Mouse (Mus musculus) monocyte, adult 5-6 weeks (primary cell): ENCODE results near the gene Col4a4. TPM values are rescaled to one million over a fixed set of nuclear protein-coding genes. Genes with fewer than 3 reads are reported as not detected.

Source experiments
- ATAC-seq: fragments of 153-309, 156-312 bp; replicated peaks from 2 replicates; pipeline ENCODE4 v1.8.0; 2017; ENCODE audit warnings: mild to moderate bottlenecking; ENCODE audit not compliant: low TSS enrichment, insufficient number of reproducible peaks, severe bottlenecking, poor library complexity, low FRiP score
- total RNA-seq: library from RNA; stranded (forward); fragments of 200-1000, 200-491, 200-594 nt; gene quantifications from 3 replicates; pipeline ENCODE4 v1.2.3, GENCODE M21; 2017

The Col4a4 gene
- total RNA-seq, 1 experiment from 2014 or later, result not detected

GRCm38 (mm10) chr1:82443517-82443916, 143.1 kb downstream of the Col4a4 start:
- no peak for ATAC-seq

GRCm38 (mm10) chr1:82440123-82440522, 146.5 kb downstream of the Col4a4 start:
- ATAC-seq, result no peak

DNA sequence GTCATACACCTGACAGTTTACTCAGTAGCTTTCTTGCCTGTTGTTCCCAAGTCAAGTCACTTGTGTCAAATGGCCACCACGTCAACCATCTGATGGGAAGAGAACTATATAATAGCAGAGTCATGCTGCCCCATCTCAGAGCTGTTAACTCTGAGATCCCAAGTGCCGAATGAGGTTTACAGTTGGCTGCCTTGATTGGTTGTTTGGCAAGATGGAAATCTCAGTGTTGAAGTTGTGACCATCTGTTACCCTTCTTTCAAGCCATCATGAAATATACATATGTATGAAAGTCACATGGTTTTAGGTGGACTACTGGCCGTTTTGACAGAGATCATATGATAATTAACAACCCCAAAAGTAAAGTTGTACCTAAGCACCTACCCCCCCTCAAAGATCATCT, 149.4 kb downstream of the Col4a4 start:
- ATAC-seq, result no peak

DNA sequence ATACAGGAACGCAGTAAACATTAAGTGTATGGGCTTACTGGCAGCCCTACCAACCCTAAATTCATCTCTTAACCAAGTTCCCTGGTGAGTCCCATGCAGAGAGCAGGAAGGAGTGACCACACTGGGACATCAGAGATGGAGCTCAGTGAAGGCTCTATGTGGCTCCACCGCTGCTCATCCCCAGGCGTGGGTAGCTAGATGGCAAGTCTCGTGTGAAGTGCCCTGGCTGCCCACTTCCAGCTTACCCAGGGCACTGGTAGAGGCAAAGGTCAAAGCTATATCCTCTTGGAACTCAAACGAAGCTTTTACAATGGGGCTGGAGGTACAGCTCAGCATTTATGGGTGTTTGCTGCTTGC, 153.0 kb downstream of the Col4a4 start:
- no peak for ATAC-seq

DNA sequence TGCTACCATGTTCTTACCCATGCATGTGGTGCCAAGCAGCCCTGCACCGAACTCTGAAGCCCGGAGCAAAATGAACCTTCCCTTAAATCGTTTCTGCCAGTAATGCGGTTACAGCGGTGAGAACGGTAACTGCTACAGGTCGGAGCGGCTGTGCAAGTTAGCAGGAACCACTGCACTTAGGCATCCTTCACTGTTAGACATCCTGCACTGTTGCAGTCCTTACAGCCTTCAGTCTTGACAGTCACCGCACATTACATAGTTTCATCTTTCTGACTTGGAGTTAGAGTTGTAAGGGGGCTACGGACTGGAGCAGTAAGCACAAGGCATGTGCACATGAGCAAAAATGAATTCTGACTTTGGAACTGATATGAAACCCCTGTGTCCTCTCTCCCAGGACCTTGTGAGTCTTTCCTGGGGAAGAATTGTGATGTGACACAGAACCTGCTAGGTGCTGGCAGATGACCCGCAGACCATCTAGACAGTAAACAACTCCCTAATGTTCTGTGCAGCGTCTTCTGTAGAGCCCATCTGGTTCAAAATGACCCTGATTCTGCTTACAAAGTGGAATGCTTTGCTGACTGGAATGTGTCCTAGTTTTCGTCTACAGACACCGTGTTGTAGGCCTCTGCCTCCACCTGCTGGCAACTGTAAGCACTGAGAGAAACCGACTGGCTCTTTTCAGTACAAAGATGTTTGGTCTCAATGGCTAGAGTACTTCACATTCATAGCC, 153.6 kb downstream of the Col4a4 start:
- no peak for ATAC-seq

DNA sequence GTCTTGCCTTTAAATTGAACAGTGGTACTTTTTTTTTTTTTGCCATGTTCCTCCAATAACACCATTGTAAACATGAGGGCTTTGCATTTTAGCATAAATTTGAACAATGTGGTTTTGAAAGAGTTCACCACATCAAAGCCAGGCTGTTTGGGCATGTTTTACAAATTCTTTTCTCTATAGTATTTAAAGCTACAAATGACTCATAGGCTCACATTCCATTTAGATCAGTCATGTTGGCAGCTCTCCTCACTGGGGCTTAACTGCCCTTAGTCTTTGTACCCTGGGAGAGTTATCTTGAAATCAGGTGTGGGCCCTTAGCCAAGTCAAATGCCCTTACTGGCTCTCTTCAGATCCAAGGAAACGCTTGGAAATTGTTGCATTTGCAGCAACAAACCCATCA, 157.6 kb downstream of the Col4a4 start:
- no peak for ATAC-seq

GRCm38 (mm10) chr1:82427729-82428128, 158.9 kb downstream of the Col4a4 start:
- no peak for ATAC-seq

DNA sequence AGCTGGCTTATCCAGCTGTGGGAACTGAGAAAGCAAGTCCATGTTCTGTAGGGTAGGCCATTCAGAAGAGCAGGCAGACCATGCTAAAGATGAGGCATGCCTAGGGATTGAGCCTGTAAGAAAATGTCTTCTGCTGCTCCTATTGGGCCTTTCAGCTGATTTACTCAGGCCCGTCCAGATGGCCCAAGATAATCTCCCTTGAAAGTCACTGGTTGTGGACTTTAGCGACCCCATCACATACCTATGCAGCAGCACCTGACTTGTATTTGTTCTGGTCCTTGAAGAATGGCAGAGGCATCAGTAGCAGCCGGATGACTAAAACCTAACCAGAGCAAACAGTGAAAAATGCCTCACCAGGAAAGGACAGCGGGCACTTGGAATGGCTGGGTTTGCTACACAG, 171.0 kb downstream of the Col4a4 start:
- ATAC-seq, result no peak

GRCm38 (mm10) chr1:82414434-82415045, 172.1 kb downstream of the Col4a4 start:
- ATAC-seq, result no peak

- ATAC-seq, result no peak
These were observed 174.6 kb downstream of the Col4a4 start for GRCm38 (mm10) chr1:82412085-82412484.

GRCm38 (mm10) chr1:82411521-82411920, 175.1 kb downstream of the Col4a4 start:
- ATAC-seq, result no peak

GRCm38 (mm10) chr1:82410548-82410947, 176.1 kb downstream of the Col4a4 start:
- no peak for ATAC-seq

DNA sequence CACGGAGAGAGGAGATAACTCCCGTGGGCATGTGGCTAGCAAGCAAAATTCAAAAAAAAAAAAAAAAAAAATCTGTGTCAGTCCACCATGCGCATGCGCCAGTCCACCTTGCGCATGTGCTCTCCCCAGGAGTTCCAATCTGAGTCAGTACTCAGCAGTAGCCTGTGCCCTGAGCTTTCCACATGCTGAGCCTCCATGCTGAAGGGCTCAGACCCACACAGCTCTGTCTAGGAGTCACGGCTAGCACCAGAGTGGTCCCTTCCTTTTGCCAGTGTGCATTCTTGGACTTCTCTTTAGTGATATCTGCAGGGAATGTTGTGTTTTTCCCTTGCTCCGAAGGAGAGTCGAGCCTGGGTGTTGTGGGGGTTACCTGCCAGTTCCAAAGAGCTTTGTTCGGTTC, 177.4 kb downstream of the Col4a4 start:
- no peak for ATAC-seq

DNA sequence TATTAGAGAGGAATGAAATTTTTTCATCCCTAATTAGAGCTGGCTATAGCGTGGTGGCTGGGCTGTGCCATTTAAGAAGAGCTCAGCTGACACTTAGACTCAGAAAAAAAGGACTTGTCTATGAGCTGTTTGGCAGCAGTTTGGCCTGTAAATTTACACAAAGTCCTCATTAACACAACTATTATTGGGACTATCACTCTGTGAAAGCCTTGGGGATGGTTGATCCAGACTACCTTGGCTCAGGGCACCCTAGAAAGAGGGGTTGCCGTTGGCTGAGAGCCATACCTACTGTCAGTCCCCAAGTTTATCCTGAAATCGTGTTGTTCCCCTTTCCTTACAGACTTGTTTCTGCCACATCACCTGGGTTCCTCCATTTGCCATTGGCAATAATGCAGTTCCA, 178.9 kb downstream of the Col4a4 start:
- ATAC-seq, result no peak

Other genes with a start within 250 kb of the Col4a4 start
- 0.11 TPM in 1 of 3 replicates, not detected in the others for gene Col4a3, start 72 bp upstream of the Col4a4 start, total RNA-seq
- gene Mff, start 138.0 kb upstream of the Col4a4 start, total RNA-seq, result 102 to 146 TPM (median 118 TPM) in 3 replicates
- gene Tm4sf20, start 181.6 kb upstream of the Col4a4 start, total RNA-seq, result 2.3 TPM in 1 of 3 replicates, not detected in the others
- not detected in 3 replicates for gene Gm47791, start 184.4 kb upstream of the Col4a4 start, total RNA-seq